Mouse (Mus musculus): ENCODE measurements at regions not wholly inside any gene's neighbourhood (a gene's known extent, or its start where the extent isn't known, plus 50 kb on each side); places are given as distances from the start of the nearest gene placed in this dataset.

- DNase-seq = no peak
These were observed 103.7 kb upstream of the Cpm start for GRCm38 (mm10) chr10:117525608-117526007.

GRCm38 (mm10) chr10:117524926-117525565 is 104.3 kb upstream of the Cpm start:
- no peak for DNase-seq

- DNase-seq = no peak
These were observed 105.2 kb upstream of the Cpm start for GRCm38 (mm10) chr10:117524101-117524500.

- DNase-seq = no peak
These were observed 106.1 kb upstream of the Cpm start for GRCm38 (mm10) chr10:117522906-117523829.

GRCm38 (mm10) chr10:117522373-117522772 is 106.9 kb upstream of the Cpm start:
- no peak for DNase-seq

GRCm38 (mm10) chr10:117521315-117522270 is 107.7 kb upstream of the Cpm start:
- no peak for DNase-seq

- no peak for DNase-seq
These were observed 108.6 kb upstream of the Cpm start for GRCm38 (mm10) chr10:117520536-117521314.

- no peak for DNase-seq
These were observed 109.4 kb upstream of the Cpm start for GRCm38 (mm10) chr10:117519670-117520535.

GRCm38 (mm10) chr10:117518793-117519669 is 110.3 kb upstream of the Cpm start:
- DNase-seq = no peak

- no peak for DNase-seq
These were observed 111.2 kb upstream of the Cpm start for GRCm38 (mm10) chr10:117517800-117518770.

- DNase-seq = no peak
These were observed 112.1 kb upstream of the Cpm start for GRCm38 (mm10) chr10:117517071-117517714.

- DNase-seq = no peak
These were observed 112.8 kb upstream of the Cpm start for GRCm38 (mm10) chr10:117516510-117516909.

- DNase-seq = no peak
These were observed 113.4 kb upstream of the Cpm start for GRCm38 (mm10) chr10:117515777-117516501.

GRCm38 (mm10) chr10:117515039-117515438 is 114.3 kb upstream of the Cpm start:
- DNase-seq = no peak

GRCm38 (mm10) chr10:117513925-117514546 is 115.3 kb upstream of the Cpm start:
- DNase-seq = no peak

GRCm38 (mm10) chr10:117512424-117513257 is 116.7 kb upstream of the Cpm start:
- DNase-seq = no peak
